Mouse (Mus musculus) stomach, postnatal 0 days (tissue): ENCODE results near the gene Slc35c2.

Experiments
- CTCF ChIP-seq: IDR thresholded peaks from 2 replicates; pipeline ENCODE4 v1.5.1; 2016; ENCODE audit warnings: antibody characterized with exemption, low read depth, mild to moderate bottlenecking, moderate library complexity
- EP300 ChIP-seq: optimal IDR thresholded peaks from 2 replicates; pipeline ENCODE3; 2016; ENCODE audit warnings: antibody characterized with exemption

- TF ChIP-seq CTCF (no peak), EP300 (no peak)
Observed at GRCm38 (mm10) chr2:165297429-165297828, 9.8 kb upstream of the Slc35c2 start.
